Mouse (Mus musculus): ENCODE data around the gene Tmprss11g.

Gene Tmprss11g

GRCm38 (mm10) chr5:86518500-86518899, at the start of gene Tmprss11g:
TSS of gene Tmprss11g (minus strand) at chr5:86518600.
- no peak for DNase-seq (ENCODE audit: low spot score in 2 of 2)

DNA sequence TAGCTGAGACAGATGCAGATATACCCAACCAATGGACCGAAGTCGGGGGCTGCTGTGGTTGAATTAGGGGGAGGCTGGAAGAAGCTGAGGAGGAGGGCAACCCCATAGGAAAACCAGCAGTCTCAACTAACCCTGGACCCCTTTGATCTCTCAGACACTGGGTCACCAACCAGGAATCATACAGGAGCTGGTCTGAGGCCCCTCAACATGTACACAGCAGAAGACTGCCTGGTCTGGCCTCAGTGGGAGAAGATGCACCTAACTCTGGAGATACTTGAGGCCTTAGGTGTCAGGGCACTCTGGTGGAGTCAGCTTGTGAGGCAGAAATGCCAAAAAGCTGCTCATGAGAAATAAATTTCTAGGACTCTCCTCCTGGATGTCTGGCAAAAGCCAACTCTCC, 28.3 kb upstream of the Tmprss11g start:
- no peak for DNase-seq (ENCODE audit: low spot score in 2 of 2)

DNA sequence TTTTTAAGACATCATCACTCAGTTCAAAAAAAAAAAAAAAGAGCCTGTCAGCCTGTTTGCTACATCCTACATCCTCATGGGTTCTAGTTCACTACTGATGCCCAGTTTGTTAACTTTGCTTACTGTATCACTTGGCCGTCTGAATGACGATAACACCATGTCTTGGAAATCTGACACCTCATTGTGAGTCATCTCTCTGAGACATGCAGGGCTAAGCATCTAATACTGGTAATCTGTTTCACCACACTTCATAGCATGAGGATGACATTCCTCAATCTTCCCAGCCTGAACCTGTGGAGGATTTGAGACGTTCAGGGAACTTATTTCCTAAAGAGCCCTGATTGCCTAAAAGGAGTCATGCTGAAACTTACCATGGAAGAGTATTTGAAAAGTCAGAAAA, 22.2 kb upstream of the Tmprss11g start:
- no peak for DNase-seq (ENCODE audit: low spot score in 2 of 2)

GRCm38 (mm10) chr5:86528725-86529124, 10.3 kb upstream of the Tmprss11g start:
- no peak for DNase-seq (ENCODE audit: low spot score in 2 of 2)

GRCm38 (mm10) chr5:86511538-86511937, 6.9 kb downstream of the Tmprss11g start:
- DNase-seq (ENCODE audit: low spot score in 2 of 2) = no peak

- no peak for DNase-seq (ENCODE audit: low spot score in 2 of 2)
Measured at GRCm38 (mm10) chr5:86493453-86493852, 24.9 kb downstream of the Tmprss11g start.

GRCm38 (mm10) chr5:86482562-86482961, 35.8 kb downstream of the Tmprss11g start:
- DNase-seq (ENCODE audit: low spot score in 2 of 2) = no peak

DNA sequence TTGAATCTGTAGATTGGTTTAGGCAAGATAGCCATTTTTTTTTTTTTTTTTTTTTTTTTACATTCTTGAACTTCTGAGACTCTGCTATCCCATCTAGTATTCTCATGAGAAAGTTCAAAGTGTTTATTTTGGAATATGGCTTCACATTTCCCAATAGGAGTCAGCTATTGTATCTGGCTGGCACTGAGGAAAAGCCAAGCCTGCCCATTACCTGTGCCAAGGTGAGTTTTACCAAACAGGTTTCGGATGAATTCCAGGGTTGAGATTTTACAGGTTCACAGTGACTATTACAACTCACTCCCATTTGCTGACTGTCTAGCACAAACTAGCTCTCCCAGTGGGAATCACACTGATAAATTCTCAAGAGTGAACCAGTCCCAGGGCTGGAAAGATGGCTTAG, 36.4 kb downstream of the Tmprss11g start:
- no peak for DNase-seq (ENCODE audit: low spot score in 2 of 2)

DNA sequence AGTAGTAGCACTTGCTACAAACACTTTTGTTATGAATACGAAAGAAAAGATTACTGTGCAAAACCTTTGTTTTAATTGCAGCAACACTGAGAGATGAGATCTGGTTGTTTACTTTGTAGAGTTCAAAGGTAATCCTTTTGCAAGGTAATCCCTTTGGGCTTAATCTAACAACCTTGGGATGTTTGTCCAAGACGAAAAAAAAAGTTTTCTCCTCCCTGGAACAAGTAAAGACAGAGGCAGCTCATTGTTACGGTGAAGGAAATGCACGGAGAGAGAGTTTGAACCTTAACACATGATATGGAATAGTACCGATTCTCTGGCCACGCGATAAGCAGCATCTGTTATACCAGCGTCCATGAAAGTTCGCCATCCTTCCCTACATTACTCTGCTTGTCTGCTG, 44.5 kb downstream of the Tmprss11g start:
- no peak for DNase-seq (ENCODE audit: low spot score in 2 of 2)

- no peak for DNase-seq (ENCODE audit: low spot score in 2 of 2)
Measured at GRCm38 (mm10) chr5:86468890-86469289, 49.5 kb downstream of the Tmprss11g start, which contains the start of gene Tmprss11a. TSS of gene Tmprss11a (minus strand) at chr5:86468990.

DNA sequence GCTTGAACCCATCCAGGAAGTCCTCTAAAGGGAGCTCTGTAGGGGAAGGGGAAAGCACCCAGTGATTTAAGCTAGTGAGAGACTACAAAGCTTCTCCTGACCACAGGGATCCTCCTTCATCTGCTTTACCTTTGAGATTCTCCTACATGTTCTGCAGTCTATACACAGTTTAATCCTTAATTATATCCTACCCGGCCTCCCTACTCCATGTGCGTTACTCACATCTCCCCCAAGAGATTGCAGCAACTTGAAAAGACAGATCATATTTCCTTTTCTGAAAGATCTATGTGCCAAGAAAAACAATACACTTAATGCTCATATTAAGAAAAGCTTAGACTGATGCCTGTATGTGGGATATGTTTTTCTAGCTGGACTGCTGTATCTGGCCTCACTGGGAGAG, 79.1 kb downstream of the Tmprss11g start:
- no peak for DNase-seq (ENCODE audit: low spot score in 2 of 2)

DNA sequence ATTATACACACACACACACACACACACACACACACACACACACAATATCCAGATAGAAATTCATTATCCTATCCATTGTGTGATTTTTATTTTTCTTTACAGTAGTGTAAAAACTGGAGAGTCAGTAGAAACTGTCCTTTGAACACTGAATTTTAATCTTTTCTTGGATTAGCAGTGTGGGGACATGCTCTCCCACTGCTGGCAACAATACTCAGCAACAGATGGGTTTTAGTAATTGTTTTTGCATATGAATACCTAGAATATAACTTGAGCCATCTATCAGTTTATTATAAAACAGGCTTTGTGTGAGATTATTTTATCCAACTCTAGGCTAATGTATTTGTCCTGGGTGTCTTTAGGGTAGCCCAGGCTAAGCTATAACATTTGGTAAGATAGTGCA, 79.9 kb downstream of the Tmprss11g start:
- no peak for DNase-seq (ENCODE audit: low spot score in 2 of 2)
